Mouse (Mus musculus) liver, adult 2 months (tissue): Measurements from ENCODE around the gene Ifna15.

Source experiments
- CTCF ChIP-seq: fragments of 200-500 bp; IDR thresholded peaks from 2 replicates; pipeline ENCODE4 v1.5.1; 2011; ENCODE audit warnings: low read depth, low read length, control low read depth
- POLR2A ChIP-seq: fragments of 200-500 bp; IDR thresholded peaks from 2 replicates; pipeline ENCODE4 v1.6.1; 2011; ENCODE audit warnings: low read length, control low read depth; ENCODE audit not compliant: insufficient read depth; ENCODE audit errors: extremely low read depth

DNA sequence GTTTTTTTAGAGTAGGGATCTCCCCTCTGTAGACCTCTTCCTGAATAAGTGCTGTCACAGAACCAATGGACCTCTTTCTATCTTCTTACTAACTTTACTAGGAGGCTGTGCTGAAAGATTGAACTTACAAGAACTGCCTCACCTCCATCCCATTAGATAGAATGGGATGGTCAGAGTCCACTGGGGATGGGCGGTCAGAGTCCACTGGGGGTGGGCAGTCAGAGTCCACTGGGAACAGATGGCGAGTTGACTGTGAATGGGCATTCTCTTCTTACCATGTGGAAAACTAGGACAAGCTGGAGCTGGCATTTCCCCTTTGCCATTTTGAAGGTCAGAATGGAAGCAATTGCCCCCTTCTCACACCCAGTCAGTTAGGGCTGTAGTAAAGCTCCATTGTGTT lies 24.5 kb downstream of the Ifna15 start:
- TF ChIP-seq CTCF (no peak), POLR2A (no peak)
